Mouse (Mus musculus): ENCODE data around the gene Cldn18.

Cldn18 gene

GRCm38 (mm10) chr9:99685061-99685521, 32.0 kb downstream of the Cldn18 start:
- DNase-seq (ENCODE audit: inconsistent ontology term): peak; percentile 24

- no peak for DNase-seq (ENCODE audit: inconsistent ontology term)
These were observed 35.0 kb downstream of the Cldn18 start for GRCm38 (mm10) chr9:99681980-99682570.

- DNase-seq (ENCODE audit: inconsistent ontology term): no peak
These were observed 41.4 kb downstream of the Cldn18 start for GRCm38 (mm10) chr9:99675714-99676113.

- no peak for DNase-seq (ENCODE audit: inconsistent ontology term)
These were observed 45.5 kb downstream of the Cldn18 start for GRCm38 (mm10) chr9:99671603-99672002.

GRCm38 (mm10) chr9:99667596-99667995, 49.5 kb downstream of the Cldn18 start:
- DNase-seq (ENCODE audit: inconsistent ontology term): peak; percentile 76

- no peak for DNase-seq (ENCODE audit: inconsistent ontology term)
These were observed 54.2 kb downstream of the Cldn18 start for GRCm38 (mm10) chr9:99662887-99663286.

GRCm38 (mm10) chr9:99662406-99662805, 54.7 kb downstream of the Cldn18 start:
- peak; percentile 73 for DNase-seq (ENCODE audit: inconsistent ontology term)

GRCm38 (mm10) chr9:99661606-99662166, 55.4 kb downstream of the Cldn18 start:
- DNase-seq (ENCODE audit: inconsistent ontology term): no peak

GRCm38 (mm10) chr9:99660756-99661155, 56.3 kb downstream of the Cldn18 start:
- no peak for DNase-seq (ENCODE audit: inconsistent ontology term)

GRCm38 (mm10) chr9:99646102-99646501, 71.0 kb downstream of the Cldn18 start:
- no peak for DNase-seq (ENCODE audit: inconsistent ontology term)

- DNase-seq (ENCODE audit: inconsistent ontology term): no peak
These were observed 71.7 kb downstream of the Cldn18 start for GRCm38 (mm10) chr9:99645416-99645815.

- no peak for DNase-seq (ENCODE audit: inconsistent ontology term)
These were observed 77.1 kb downstream of the Cldn18 start for GRCm38 (mm10) chr9:99639957-99640356.
